Mouse (Mus musculus): ENCODE measurements around the gene 1700029H14Rik.

- TF ChIP-seq CTCF (conservative IDR thresholded peaks at IDR 0.05; ENCODE audit: insufficient read depth, insufficient read length, low read depth, low read length) (no peak), POLR2A (IDR thresholded peaks at IDR 0.05; ENCODE audit: low read depth, low read length) (no peak)
These were observed 40.9 kb downstream of the 1700029H14Rik start for GRCm38 (mm10) chr8:13521392-13521791.

All from kidney, adult 2 months (tissue).